Mouse (Mus musculus): ENCODE data around the gene Ctps2. TPM values are rescaled to one million over a fixed set of nuclear protein-coding genes. Genes with fewer than 3 reads are reported as not detected.
"Not testable (repeated sequence)": the region's sequence is repeated elsewhere in the genome, so short reads cannot be mapped to it uniquely, and the experiment has no call there.

Gene Ctps2
- 86.2 and 91.1 TPM in 2 replicates for polyA plus RNA-seq (2015; fragmentation: Nextera tagmentation; extraction: Ambion mirVana)

GRCm38 (mm10) chrX:162900938-162901337 is at the start of gene Ctps2:
Gene Ctps2, plus strand, starts transcription at chrX:162901238.
- Histone ChIP-seq H3K9me3 (no peaks in the 10 kb centered on the region), H3K27me3 (no peaks in the 10 kb centered on the region), H3K9ac (peak within 1 kb of the TSS; percentile 81), H3K4me1 (replicated peaks) (peaks cover 11% of the 10 kb centered on the region; the same call in 1 of the 2 replicates), H3K27ac (peak within 1 kb of the TSS; percentile 83), H3K4me2 (peak within 1 kb of the TSS; percentile 66), H3K36me3 (no peaks in the 10 kb centered on the region), H3K4me3 (peak within 1 kb of the TSS; percentile 59)
- no peak for ATAC-seq (ENCODE audit: low FRiP score)
- WGBS, result 33% methylated on average over 4 of the region's 4 CpGs

GRCm38 (mm10) chrX:162868294-162868965 is 32.6 kb upstream of the Ctps2 start:
- Histone ChIP-seq H3K4me2 (no peak overlapping the region), H3K27ac (no peak overlapping the region), H3K4me3 (no peak overlapping the region), H3K9me3 (no peaks in the 10 kb centered on the region), H3K9ac (no peak overlapping the region), H3K4me1 (replicated peaks) (no peaks in the 10 kb centered on the region), H3K36me3 (peaks cover 15% of the 10 kb centered on the region), H3K27me3 (0 out of 2 replicates have a peak, but pooled peaks cover 3% of the 10 kb centered on the region)
- 81% methylated on average over 3 of the region's 3 CpGs for WGBS
- ATAC-seq (ENCODE audit: low FRiP score), result no peak

GRCm38 (mm10) chrX:162871734-162872517 is 29.1 kb upstream of the Ctps2 start:
- no peak for ATAC-seq (ENCODE audit: low FRiP score)
- H3K4me2 ChIP-seq, result no peak overlapping the region
- no peaks in the 10 kb centered on the region for H3K4me1 ChIP-seq (replicated peaks)
- H3K27me3 ChIP-seq, result 0 out of 2 replicates have a peak, but pooled peaks cover 3% of the 10 kb centered on the region
- H3K36me3 ChIP-seq, result peaks cover 15% of the 10 kb centered on the region
- 41% methylated on average over 4 of the region's 4 CpGs for WGBS
- no peak overlapping the region for H3K27ac ChIP-seq
- no peak overlapping the region for H3K4me3 ChIP-seq
- H3K9me3 ChIP-seq, result no peaks in the 10 kb centered on the region
- H3K9ac ChIP-seq, result no peak overlapping the region

DNA sequence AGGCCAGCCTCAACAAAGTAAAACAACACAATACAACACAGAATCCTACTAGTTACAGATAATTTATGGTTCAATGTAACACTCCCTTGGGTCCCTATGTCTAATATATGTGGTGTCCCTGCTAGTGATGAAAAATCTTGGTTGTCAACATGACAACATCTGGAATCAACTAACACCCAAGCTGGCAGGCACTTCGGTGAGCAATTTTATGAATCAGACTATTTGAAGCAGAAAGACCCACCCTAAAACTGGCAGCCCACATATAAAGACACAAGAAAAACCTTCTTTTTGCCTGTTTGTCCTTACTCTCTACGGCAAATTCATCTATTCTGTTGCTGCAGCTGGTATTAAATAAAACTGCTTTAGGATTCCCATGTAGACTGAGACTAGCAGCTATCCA is 27.3 kb upstream of the Ctps2 start:
- no peaks in the 10 kb centered on the region for H3K9me3 ChIP-seq
- no peak overlapping the region for H3K9ac ChIP-seq
- H3K4me2 ChIP-seq, result no peak overlapping the region
- no peak for ATAC-seq (ENCODE audit: low FRiP score)
- no peak overlapping the region for H3K4me3 ChIP-seq
- no peak overlapping the region for H3K27ac ChIP-seq
- no peaks in the 10 kb centered on the region for H3K4me1 ChIP-seq (replicated peaks)
- peaks cover 23% of the 10 kb centered on the region for H3K36me3 ChIP-seq
- H3K27me3 ChIP-seq, result 0 out of 2 replicates have a peak, but pooled peaks cover 3% of the 10 kb centered on the region
- WGBS, result 92% methylated on average over 2 of the region's 2 CpGs

GRCm38 (mm10) chrX:162878236-162878635 is 22.8 kb upstream of the Ctps2 start:
- Histone ChIP-seq H3K36me3 (peaks cover 32% of the 10 kb centered on the region), H3K4me3 (no peak overlapping the region), H3K27me3 (no peaks in the 10 kb centered on the region), H3K9me3 (no peaks in the 10 kb centered on the region), H3K9ac (no peak overlapping the region), H3K4me2 (no peak overlapping the region), H3K4me1 (replicated peaks) (no peaks in the 10 kb centered on the region), H3K27ac (no peak overlapping the region)
- ATAC-seq (ENCODE audit: low FRiP score), result no peak
- 98% methylated on average over 3 of the region's 3 CpGs for WGBS

GRCm38 (mm10) chrX:162887931-162888511 is 13.0 kb upstream of the Ctps2 start, which contains the start of gene Syap1:
Gene Syap1, minus strand, starts transcription at chrX:162888447.
- Histone ChIP-seq H3K27me3 (no peaks in the 10 kb centered on the region), H3K4me3 (peak within 1 kb of the TSS; percentile 65), H3K27ac (peak within 1 kb of the TSS; percentile 78), H3K9me3 (no peaks in the 10 kb centered on the region), H3K9ac (peak within 1 kb of the TSS; percentile 81), H3K36me3 (no peaks in the 10 kb centered on the region), H3K4me2 (peak within 1 kb of the TSS; percentile 62), H3K4me1 (replicated peaks) (peaks cover 8% of the 10 kb centered on the region)
- WGBS, result 27% methylated on average over 38 of the region's 47 CpGs
- ATAC-seq (ENCODE audit: low FRiP score), result peak; percentile 97

GRCm38 (mm10) chrX:162888575-162889223 is 12.3 kb upstream of the Ctps2 start:
- whole genome bisulfite sequencing, result 72% methylated on average over 10 of the region's 25 CpGs
- ATAC-seq (ENCODE audit: low FRiP score), result peak; percentile 50
- peak overlapping the region; percentile 4 for H3K4me3 ChIP-seq

GRCm38 (mm10) chrX:162901371-162902039 is 467 bp downstream of the Ctps2 start:
- H3K36me3 ChIP-seq, result no peaks in the 10 kb centered on the region
- H3K4me1 ChIP-seq (replicated peaks), result peaks cover 11% of the 10 kb centered on the region; the same call in 1 of the 2 replicates
- peak overlapping the region; percentile 66 for H3K4me2 ChIP-seq
- ATAC-seq (ENCODE audit: low FRiP score), result peak; percentile 86
- peak overlapping the region; percentile 83 for H3K27ac ChIP-seq
- H3K9me3 ChIP-seq, result no peaks in the 10 kb centered on the region
- 11% methylated on average over 24 of the region's 25 CpGs for WGBS
- H3K9ac ChIP-seq, result peak overlapping the region; percentile 81
- no peaks in the 10 kb centered on the region for H3K27me3 ChIP-seq
- H3K4me3 ChIP-seq, result peak overlapping the region; percentile 59

More at GRCm38 (mm10) chrX:162888575-162889223, 12.3 kb upstream of the Ctps2 start:
- not testable (repeated sequence) for H3K9me3 ChIP-seq; H3K4me2 ChIP-seq; H3K27ac ChIP-seq; H3K27me3 ChIP-seq; H3K9ac ChIP-seq; H3K4me1 ChIP-seq (replicated peaks); H3K36me3 ChIP-seq

DNA sequence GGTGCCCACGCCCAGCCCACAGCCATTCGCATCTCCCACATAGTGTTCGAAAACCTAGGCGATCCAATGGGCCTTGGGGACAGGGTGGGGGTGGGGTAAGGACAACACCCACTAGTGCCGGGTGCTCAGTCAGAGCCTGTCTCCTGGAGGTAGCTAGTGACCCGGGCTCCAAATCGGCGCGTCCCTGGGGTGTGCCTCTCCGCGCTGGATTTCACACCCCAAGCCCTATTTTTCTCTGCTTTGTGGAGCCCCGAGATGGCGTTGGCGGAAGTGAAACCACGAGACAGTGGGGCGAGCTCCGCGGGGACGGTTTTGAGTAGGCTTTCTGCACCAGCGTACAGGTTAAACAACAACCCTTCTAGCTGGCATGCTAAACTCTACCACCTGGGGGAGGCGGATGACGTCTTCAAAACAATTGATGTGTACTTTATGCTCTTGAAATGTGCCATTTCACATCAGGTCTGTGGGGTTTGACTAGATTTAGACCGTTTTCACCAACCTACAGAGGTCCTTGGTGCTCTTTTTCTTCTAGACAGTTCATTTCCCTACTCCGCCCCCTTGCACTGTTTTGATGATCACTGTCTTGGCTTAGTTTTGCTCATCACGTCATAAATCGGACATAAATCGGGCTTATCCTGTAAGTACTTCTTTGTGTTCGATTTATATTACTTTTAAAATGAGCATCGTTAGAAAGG is 1.1 kb downstream of the Ctps2 start:
- peak overlapping the region; percentile 59 for H3K4me3 ChIP-seq
- peak; percentile 87 for ATAC-seq (ENCODE audit: low FRiP score)
- 19% methylated on average over 29 of the region's 29 CpGs for WGBS
- H3K27me3 ChIP-seq, result no peaks in the 10 kb centered on the region
- H3K27ac ChIP-seq, result peak overlapping the region; percentile 83
- peaks cover 11% of the 10 kb centered on the region; the same call in 1 of the 2 replicates for H3K4me1 ChIP-seq (replicated peaks)
- H3K36me3 ChIP-seq, result no peaks in the 10 kb centered on the region
- peak overlapping the region; percentile 81 for H3K9ac ChIP-seq
- no peaks in the 10 kb centered on the region for H3K9me3 ChIP-seq
- peak overlapping the region; percentile 66 for H3K4me2 ChIP-seq

DNA sequence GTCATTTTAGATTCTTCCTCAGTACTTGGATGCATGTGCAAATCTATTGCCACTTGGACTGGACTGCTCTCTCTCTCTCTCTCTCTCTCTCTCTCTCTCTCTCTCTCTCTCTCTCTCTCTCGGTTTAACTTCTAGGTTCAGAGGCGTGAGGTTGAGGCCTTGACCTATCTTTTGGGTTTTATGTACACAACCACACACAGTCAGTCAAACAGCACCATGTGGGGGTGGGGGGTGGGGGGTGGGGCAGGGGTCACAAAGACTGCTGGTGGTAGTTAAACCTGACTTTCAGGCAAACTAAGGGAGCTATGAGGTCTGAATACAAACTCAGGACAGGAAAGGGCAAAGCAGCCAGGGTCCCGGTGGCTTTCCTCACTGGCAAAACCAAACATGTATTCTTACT is 6.5 kb downstream of the Ctps2 start:
- Histone ChIP-seq H3K4me3 (no peak overlapping the region), H3K27me3 (no peaks in the 10 kb centered on the region), H3K9me3 (no peaks in the 10 kb centered on the region), H3K36me3 (peaks cover 11% of the 10 kb centered on the region), H3K9ac (no peak overlapping the region), H3K4me2 (no peak overlapping the region), H3K27ac (no peak overlapping the region), H3K4me1 (replicated peaks) (peaks cover 9% of the 10 kb centered on the region; the same call in 1 of the 2 replicates)
- ATAC-seq (ENCODE audit: low FRiP score), result no peak
- 68% methylated on average over 3 of the region's 3 CpGs for WGBS

- ATAC-seq (ENCODE audit: low FRiP score), result no peak
- peaks cover 14% of the 10 kb centered on the region for H3K36me3 ChIP-seq
- H3K27me3 ChIP-seq, result no peaks in the 10 kb centered on the region
- H3K4me2 ChIP-seq, result no peak overlapping the region
- WGBS, result 93% methylated on average over 3 of the region's 3 CpGs
- no peak overlapping the region for H3K27ac ChIP-seq
- H3K4me1 ChIP-seq (replicated peaks), result no peaks in the 10 kb centered on the region
- H3K9me3 ChIP-seq, result no peaks in the 10 kb centered on the region
- H3K9ac ChIP-seq, result no peak overlapping the region
- no peak overlapping the region for H3K4me3 ChIP-seq
These were observed 12.6 kb downstream of the Ctps2 start for GRCm38 (mm10) chrX:162913651-162914050.
